Mouse (Mus musculus): ENCODE measurements at regions not wholly inside any gene's neighbourhood (a gene's known extent, or its start where the extent isn't known, plus 50 kb on each side); places are given as distances from the start of the nearest gene placed in this dataset.

DNA sequence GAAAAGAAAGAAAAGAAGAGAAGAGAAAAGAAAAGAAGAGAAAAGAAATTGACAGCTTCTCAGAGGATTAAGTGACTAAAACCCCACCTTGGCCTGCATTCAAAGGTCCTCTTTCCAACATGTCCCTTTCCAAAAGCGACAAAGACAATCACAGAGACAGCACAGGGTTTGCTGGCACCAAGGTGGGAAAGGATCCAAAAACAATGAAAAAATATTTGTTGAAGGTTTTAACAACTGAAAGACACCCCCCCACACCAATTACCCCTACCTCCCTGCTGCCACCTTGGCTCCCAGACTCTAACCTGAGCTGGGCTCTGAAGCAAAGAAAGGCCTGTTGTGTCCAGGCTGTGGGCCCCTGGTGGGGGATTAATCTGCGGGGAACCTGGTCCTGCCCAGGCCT is 74.2 kb upstream of the Slc6a6 start:
- TF ChIP-seq CTCF (IDR thresholded peaks at IDR 0.05; ENCODE audit: extremely low read depth, insufficient read depth, low read length) (no peak), POLR2A (IDR thresholded peaks at IDR 0.05; ENCODE audit: extremely low read depth, insufficient read depth, low read length) (no peak)

Data from cortical plate, adult 2 months (tissue).